Mouse (Mus musculus) neural tube, embryonic 15.5 days (tissue): ENCODE measurements around the gene Isy1. TPM values are rescaled to one million over a fixed set of nuclear protein-coding genes. Genes with fewer than 3 reads are reported as not detected.

ENCODE experiments used
- ATAC-seq: fragments of 200-750 bp; cut with Nextera tagmentation; 2 replicates; pipeline ENCODE4 v1.8.0; 2017; ENCODE audit warnings: mild to moderate bottlenecking, moderate TSS enrichment, moderate library complexity; ENCODE audit not compliant: low FRiP score
- H3K27ac ChIP-seq: fragments of 300-500 bp; sonication (generic); replicated peaks from 2 replicates; pipeline ENCODE4 v1.5.1; 2015; ENCODE audit warnings: mild to moderate bottlenecking, inconsistent platforms
- H3K27me3 ChIP-seq: fragments of 300-500 bp; sonication (generic); replicated peaks from 2 replicates; pipeline ENCODE4 v1.6.1; 2015; ENCODE audit warnings: inconsistent platforms
- H3K36me3 ChIP-seq: fragments of 300-500 bp; sonication (generic); 2 replicates; pipeline ENCODE4 v1.6.1; 2015; ENCODE audit warnings: inconsistent platforms
- H3K4me1 ChIP-seq: fragments of 300-500 bp; sonication (generic); 2 replicates; pipeline ENCODE4 v1.6.1; 2015; ENCODE audit warnings: inconsistent platforms
- H3K4me2 ChIP-seq: fragments of 300-500 bp; sonication (generic); 2 replicates; pipeline ENCODE4 v1.6.1; 2015; ENCODE audit warnings: inconsistent platforms, mild to moderate bottlenecking, moderate library complexity
- H3K4me3 ChIP-seq: fragments of 300-500 bp; sonication (generic); replicated peaks from 2 replicates; pipeline ENCODE4 v1.5.1; 2015; ENCODE audit warnings: mild to moderate bottlenecking, inconsistent platforms
- H3K9ac ChIP-seq: fragments of 300-500 bp; sonication (generic); replicated peaks from 2 replicates; pipeline ENCODE4 v1.6.1; 2015; ENCODE audit warnings: mild to moderate bottlenecking, inconsistent platforms
- H3K9me3 ChIP-seq: fragments of 300-500 bp; sonication (generic); replicated peaks from 2 replicates; pipeline ENCODE4 v1.6.1; 2016; ENCODE audit warnings: inconsistent platforms
- WGBS: fragments of 180-500 bp; shearing (Covaris S2); methylation state at CpG from one replicate; pipeline ENCODE4 v1.1.7; 2015; ENCODE audit warnings: mixed read lengths; 5-methylcytosine and 5-hydroxymethylcytosine counted together
- polyA plus RNA-seq: library from polyadenylated mRNA; unstranded; fragments of >200 nt; fragmentation: Nextera tagmentation; extraction: Ambion mirVana; gene quantifications from 2 replicates; pipeline ENCODE4 v1.2.1, GENCODE M21; 2015

The Isy1 gene
- 22.6 and 30.8 TPM in 2 replicates for polyA plus RNA-seq

- peak within 1 kb of the TSS; percentile 96 for H3K27ac ChIP-seq
- H3K36me3 ChIP-seq = peaks cover 47% of the 10 kb centered on the region
- H3K4me2 ChIP-seq = peak within 1 kb of the TSS; percentile 89
- H3K27me3 ChIP-seq = no peaks in the 10 kb centered on the region
- peaks cover 22% of the 10 kb centered on the region for H3K4me1 ChIP-seq
- ATAC-seq = peak; percentile 97
- H3K4me3 ChIP-seq = peak within 1 kb of the TSS; percentile 81
- no peaks in the 10 kb centered on the region for H3K9me3 ChIP-seq
- H3K9ac ChIP-seq = peak within 1 kb of the TSS; percentile 95
- WGBS = under 1% methylated on average over 46 of the region's 46 CpGs
Observed at GRCm38 (mm10) chr6:87838551-87839197, at the start of gene Isy1. Isy1 (minus strand) TSS chr6:87838798.

DNA sequence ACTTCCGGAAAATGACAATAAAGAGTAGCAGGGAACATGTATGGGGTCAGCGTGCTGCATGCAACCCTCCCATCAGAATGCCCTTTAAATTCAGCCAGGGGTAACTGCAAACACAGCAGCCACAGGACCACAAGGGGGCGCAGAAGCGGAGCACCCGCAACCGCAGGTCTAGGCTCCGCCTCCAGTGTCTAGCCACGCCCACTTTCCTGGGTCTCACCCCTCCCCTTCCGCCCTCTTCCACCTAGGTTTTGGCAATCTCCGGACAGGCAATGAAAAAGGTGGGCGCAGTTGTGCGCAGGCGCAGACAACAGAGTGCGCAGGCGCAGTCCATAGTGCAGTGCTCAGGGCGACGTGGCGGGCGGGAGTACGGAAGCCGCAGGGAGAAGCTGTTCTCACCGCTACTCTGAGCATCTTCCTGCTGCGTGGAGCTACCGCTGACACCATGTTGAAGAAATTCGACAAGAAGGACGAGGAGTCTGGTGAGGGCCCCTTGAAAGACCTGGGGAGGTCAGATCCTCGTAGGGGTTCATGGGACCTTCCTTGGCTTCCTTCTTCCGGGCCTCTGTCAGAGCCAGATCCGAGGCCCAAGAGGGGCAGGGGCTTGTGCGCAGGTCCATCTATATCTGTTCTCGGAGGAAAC, 49.1 kb upstream of the Isy1 start, which contains the start of gene Copg1:
Copg1 (plus strand) TSS at position 221 of the 640 bp plus-strand sequence.
- H3K9me3 ChIP-seq = no peaks in the 10 kb centered on the region
- peak within 1 kb of the TSS; percentile 84 for H3K27ac ChIP-seq
- peak within 1 kb of the TSS; percentile 83 for H3K4me3 ChIP-seq
- peaks cover 16% of the 10 kb centered on the region for H3K4me1 ChIP-seq
- H3K4me2 ChIP-seq = peak within 1 kb of the TSS; percentile 72
- under 1% methylated on average over 31 of the region's 31 CpGs for WGBS
- no peaks in the 10 kb centered on the region for H3K27me3 ChIP-seq
- peaks cover 31% of the 10 kb centered on the region for H3K36me3 ChIP-seq
- peak; percentile 95 for ATAC-seq
- peak within 1 kb of the TSS; percentile 95 for H3K9ac ChIP-seq

DNA sequence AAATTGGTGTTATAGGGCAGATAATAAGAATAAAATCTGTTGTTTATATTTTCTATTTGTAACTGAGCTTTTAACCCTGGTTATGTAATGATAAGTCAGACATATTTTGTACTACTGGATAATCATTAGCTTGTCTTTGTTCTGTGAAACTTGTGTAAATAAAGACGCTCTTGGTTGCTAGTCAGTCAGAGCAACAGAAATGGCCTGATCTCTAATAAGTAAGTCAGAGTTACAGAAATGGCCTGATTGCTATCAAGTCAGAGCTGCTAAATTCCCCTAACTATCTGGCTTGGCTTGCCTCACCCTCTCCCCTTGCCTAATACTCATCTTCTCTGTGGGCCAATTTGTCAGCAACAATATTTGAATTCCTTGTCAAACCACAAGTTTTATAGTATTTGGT, 48.1 kb upstream of the Isy1 start:
- 95% methylated on average over 1 of the region's 1 CpGs for WGBS
- no peak overlapping the region for H3K4me2 ChIP-seq
- H3K4me1 ChIP-seq = peaks cover 16% of the 10 kb centered on the region
- H3K9me3 ChIP-seq = no peaks in the 10 kb centered on the region
- H3K9ac ChIP-seq = no peak overlapping the region
- no peak for ATAC-seq
- H3K27me3 ChIP-seq = no peaks in the 10 kb centered on the region
- no peak overlapping the region for H3K4me3 ChIP-seq
- no peak overlapping the region for H3K27ac ChIP-seq
- H3K36me3 ChIP-seq = peaks cover 21% of the 10 kb centered on the region

DNA sequence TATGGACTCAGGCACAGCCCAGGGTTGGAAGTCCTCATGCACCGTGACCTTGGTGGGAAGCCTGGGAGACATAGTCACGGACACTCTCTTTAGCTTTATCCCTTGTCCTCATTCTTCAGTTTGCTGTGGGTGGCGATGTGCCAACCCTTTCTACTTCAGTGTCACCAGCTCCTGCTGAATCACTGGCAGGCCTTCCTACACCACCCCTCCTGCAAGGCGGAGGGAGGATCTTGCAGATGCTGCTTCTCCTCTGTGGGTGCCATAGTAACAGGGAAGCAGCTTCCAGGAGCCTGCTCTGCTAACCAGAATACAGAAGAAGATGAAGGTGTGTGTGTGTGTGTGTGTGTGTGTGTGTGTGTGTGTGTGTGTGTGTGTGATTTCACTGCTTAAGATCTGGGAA, 44.2 kb upstream of the Isy1 start:
- Histone ChIP-seq H3K27me3 (no peaks in the 10 kb centered on the region), H3K36me3 (no peaks in the 10 kb centered on the region), H3K4me2 (no peak overlapping the region), H3K27ac (no peak overlapping the region), H3K4me3 (no peak overlapping the region), H3K9me3 (no peaks in the 10 kb centered on the region), H3K4me1 (0 out of 2 replicates have a peak, but pooled peaks cover 5% of the 10 kb centered on the region), H3K9ac (no peak overlapping the region)
- ATAC-seq = no peak
- 49% methylated on average over 4 of the region's 4 CpGs for WGBS

GRCm38 (mm10) chr6:87882221-87882620, 43.6 kb upstream of the Isy1 start:
- 86% methylated on average over 3 of the region's 3 CpGs for WGBS
- H3K4me1 ChIP-seq = 0 out of 2 replicates have a peak, but pooled peaks cover 2% of the 10 kb centered on the region
- no peaks in the 10 kb centered on the region for H3K36me3 ChIP-seq
- H3K4me2 ChIP-seq = no peak overlapping the region
- H3K9me3 ChIP-seq = no peaks in the 10 kb centered on the region
- no peak for ATAC-seq
- no peak overlapping the region for H3K4me3 ChIP-seq
- no peaks in the 10 kb centered on the region for H3K27me3 ChIP-seq
- no peak overlapping the region for H3K27ac ChIP-seq
- H3K9ac ChIP-seq = no peak overlapping the region

GRCm38 (mm10) chr6:87879628-87880027, 41.0 kb upstream of the Isy1 start:
- Histone ChIP-seq H3K9ac (no peak overlapping the region), H3K36me3 (no peaks in the 10 kb centered on the region), H3K4me1 (no peaks in the 10 kb centered on the region), H3K9me3 (no peaks in the 10 kb centered on the region), H3K27me3 (no peaks in the 10 kb centered on the region), H3K4me2 (no peak overlapping the region), H3K27ac (no peak overlapping the region), H3K4me3 (no peak overlapping the region)
- WGBS = 66% methylated on average over 3 of the region's 3 CpGs
- no peak for ATAC-seq

- H3K27me3 ChIP-seq = no peaks in the 10 kb centered on the region
- no peaks in the 10 kb centered on the region for H3K4me1 ChIP-seq
- H3K9me3 ChIP-seq = no peaks in the 10 kb centered on the region
- ATAC-seq = no peak
- WGBS = 55% methylated on average over 4 of the region's 4 CpGs
- H3K4me3 ChIP-seq = no peak overlapping the region
- H3K27ac ChIP-seq = no peak overlapping the region
- no peak overlapping the region for H3K4me2 ChIP-seq
- no peaks in the 10 kb centered on the region for H3K36me3 ChIP-seq
- no peak overlapping the region for H3K9ac ChIP-seq
Observed at GRCm38 (mm10) chr6:87879010-87879409, 40.4 kb upstream of the Isy1 start.

DNA sequence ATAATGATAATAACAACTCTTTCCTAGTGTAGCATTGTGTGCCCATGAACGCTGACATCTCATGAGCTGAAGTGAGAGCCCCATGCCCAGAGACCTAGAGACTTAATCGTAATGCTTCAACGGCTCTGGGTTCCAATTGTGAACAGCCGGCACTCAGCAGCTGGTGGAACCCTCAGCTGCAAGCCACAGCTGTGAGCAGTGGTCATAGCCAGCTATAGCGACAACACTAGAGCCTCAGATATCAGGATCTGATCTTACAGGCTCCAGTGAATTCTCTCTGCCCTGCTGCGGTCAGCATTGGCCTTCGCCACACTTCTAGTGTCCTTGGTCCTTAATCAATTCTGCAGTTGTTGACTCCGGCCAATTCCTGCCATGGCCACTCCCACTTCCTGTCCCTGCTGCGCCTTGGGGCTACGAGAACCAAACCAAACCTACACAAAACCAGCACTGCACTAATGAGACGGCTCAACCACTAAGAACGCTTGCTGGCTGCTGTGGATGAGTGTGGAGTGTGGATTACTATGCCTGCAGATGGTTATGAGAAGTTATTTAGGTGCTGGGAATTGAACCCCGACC, 37.6 kb upstream of the Isy1 start:
- Histone ChIP-seq H3K4me3 (no peak overlapping the region), H3K9me3 (no peaks in the 10 kb centered on the region), H3K9ac (no peak overlapping the region), H3K4me2 (no peak overlapping the region), H3K27me3 (no peaks in the 10 kb centered on the region), H3K36me3 (no peaks in the 10 kb centered on the region), H3K27ac (no peak overlapping the region), H3K4me1 (no peaks in the 10 kb centered on the region)
- WGBS = 81% methylated on average over 13 of the region's 13 CpGs
- no peak for ATAC-seq

GRCm38 (mm10) chr6:87875562-87875961, 37.0 kb upstream of the Isy1 start:
- H3K27ac ChIP-seq = no peak overlapping the region
- WGBS = 91% methylated on average over 7 of the region's 7 CpGs
- H3K4me2 ChIP-seq = no peak overlapping the region
- H3K4me1 ChIP-seq = no peaks in the 10 kb centered on the region
- no peak overlapping the region for H3K9ac ChIP-seq
- no peaks in the 10 kb centered on the region for H3K27me3 ChIP-seq
- no peaks in the 10 kb centered on the region for H3K9me3 ChIP-seq
- ATAC-seq = no peak
- H3K36me3 ChIP-seq = no peaks in the 10 kb centered on the region
- H3K4me3 ChIP-seq = no peak overlapping the region

GRCm38 (mm10) chr6:87875083-87875482, 36.5 kb upstream of the Isy1 start:
- Histone ChIP-seq H3K9me3 (no peaks in the 10 kb centered on the region), H3K9ac (no peak overlapping the region), H3K4me3 (no peak overlapping the region), H3K4me1 (no peaks in the 10 kb centered on the region), H3K4me2 (no peak overlapping the region), H3K36me3 (no peaks in the 10 kb centered on the region), H3K27me3 (no peaks in the 10 kb centered on the region), H3K27ac (no peak overlapping the region)
- ATAC-seq = no peak
- WGBS = 83% methylated on average over 1 of the region's 1 CpGs

- no peak overlapping the region for H3K27ac ChIP-seq
- WGBS = 88% methylated on average over 2 of the region's 2 CpGs
- H3K27me3 ChIP-seq = no peaks in the 10 kb centered on the region
- H3K4me2 ChIP-seq = no peak overlapping the region
- no peak for ATAC-seq
- H3K9ac ChIP-seq = no peak overlapping the region
- no peaks in the 10 kb centered on the region for H3K9me3 ChIP-seq
- H3K4me1 ChIP-seq = no peaks in the 10 kb centered on the region
- no peaks in the 10 kb centered on the region for H3K36me3 ChIP-seq
- no peak overlapping the region for H3K4me3 ChIP-seq
Observed at GRCm38 (mm10) chr6:87873963-87874362, 35.4 kb upstream of the Isy1 start.

- Histone ChIP-seq H3K4me3 (no peak overlapping the region), H3K4me1 (no peaks in the 10 kb centered on the region), H3K27ac (no peak overlapping the region), H3K36me3 (no peaks in the 10 kb centered on the region), H3K27me3 (no peaks in the 10 kb centered on the region), H3K9me3 (no peaks in the 10 kb centered on the region), H3K4me2 (no peak overlapping the region), H3K9ac (no peak overlapping the region)
- ATAC-seq = no peak
- WGBS = 50% methylated on average over 1 of the region's 1 CpGs
Observed at GRCm38 (mm10) chr6:87873104-87873503, 34.5 kb upstream of the Isy1 start.
